Mouse (Mus musculus) forebrain, embryonic 11.5 days (tissue): ENCODE results near the gene Gpr107. TPM values are rescaled to one million over a fixed set of nuclear protein-coding genes. Genes with fewer than 3 reads are reported as not detected.

Source experiments
- ATAC-seq: fragments of 200-750 bp; cut with Nextera tagmentation; replicated peaks from 2 replicates; pipeline ENCODE4 v1.8.0; 2017; ENCODE audit warnings: moderate TSS enrichment; ENCODE audit not compliant: low FRiP score
- DNase-seq: peaks from one replicate; pipeline ENCODE4 v3.0.0-alpha.2; 2017; ENCODE audit warnings: low spot score
- H3K27ac ChIP-seq: fragments of 300-500 bp; sonication (generic); 2 replicates; pipeline ENCODE4 v1.5.1; 2014; ENCODE audit warnings: low read depth, low read length
- H3K27me3 ChIP-seq: fragments of 300-500 bp; sonication (generic); 2 replicates; pipeline ENCODE4 v1.6.1; 2014; ENCODE audit warnings: mild to moderate bottlenecking, low read length, mixed read lengths; ENCODE audit not compliant: control insufficient read depth, insufficient read depth
- H3K36me3 ChIP-seq: fragments of 300-500 bp; sonication (generic); 2 replicates; pipeline ENCODE4 v1.6.1; 2014; ENCODE audit warnings: mild to moderate bottlenecking, low read length, moderate library complexity, mixed read lengths; ENCODE audit not compliant: control insufficient read depth, insufficient read depth
- H3K4me1 ChIP-seq: fragments of 300-500 bp; sonication (generic); replicated peaks from 2 replicates; pipeline ENCODE4 v1.6.1; 2014; ENCODE audit warnings: low read length, mixed read lengths; ENCODE audit not compliant: control insufficient read depth, insufficient read depth
- H3K4me2 ChIP-seq: fragments of 300-500 bp; sonication (generic); 2 replicates; pipeline ENCODE4 v1.6.1; 2014; ENCODE audit warnings: low read depth, mild to moderate bottlenecking, low read length, moderate library complexity, mixed read lengths; ENCODE audit not compliant: severe bottlenecking
- H3K4me3 ChIP-seq: fragments of 300-500 bp; sonication (generic); 2 replicates; pipeline ENCODE4 v1.5.1; 2014; ENCODE audit warnings: low read depth, low read length
- H3K9ac ChIP-seq: fragments of 300-500 bp; sonication (generic); 2 replicates; pipeline ENCODE4 v1.6.1; 2014; ENCODE audit warnings: low read length
- H3K9me3 ChIP-seq: fragments of 300-500 bp; sonication (generic); 2 replicates; pipeline ENCODE4 v1.6.1; 2016; ENCODE audit warnings: low read length, mixed read lengths; ENCODE audit not compliant: control insufficient read depth
- WGBS: fragments of 180-500 bp; shearing (Covaris S2); extraction: QIAGEN DNeasy Blood & Tissue Kit; methylation state at CpG from one replicate; pipeline ENCODE4 v1.1.7; 2014; 5-methylcytosine and 5-hydroxymethylcytosine counted together
- polyA plus RNA-seq: library from polyadenylated mRNA; unstranded; fragments of >200 nt; fragmentation: Nextera tagmentation; extraction: Ambion mirVana; gene quantifications from 2 replicates; pipeline ENCODE4 v1.2.1, GENCODE M21; 2014

Gpr107 gene
- polyA plus RNA-seq, 1 experiment from 2014 or later: 30.7 TPM

DNA sequence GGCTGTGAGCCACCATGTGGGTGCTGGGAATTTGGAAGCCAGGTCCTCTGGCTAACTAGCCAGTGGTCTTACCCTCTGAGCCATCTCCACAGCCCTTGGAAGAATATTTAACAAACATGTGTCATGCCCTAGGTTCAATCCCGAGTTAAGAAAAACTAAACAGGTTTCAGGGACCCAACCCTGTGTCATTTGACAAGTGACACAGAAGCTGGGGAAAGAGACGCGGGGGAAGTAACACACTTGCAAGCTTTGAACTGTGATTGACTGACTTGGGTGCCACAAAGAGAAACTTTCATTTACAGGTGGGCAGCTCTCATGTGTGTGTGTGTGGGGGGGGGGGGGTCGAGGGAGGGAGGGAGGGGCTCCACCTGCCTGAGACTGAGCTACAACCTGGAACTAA is 18.1 kb upstream of the Gpr107 start:
- H3K4me1 ChIP-seq: no peaks in the 10 kb centered on the region
- DNase-seq (no peak), ATAC-seq (no peak)
- WGBS: 94% methylated on average over 3 of the region's 4 CpGs
- no peak overlapping the region for H3K9ac ChIP-seq
- no peak overlapping the region for H3K4me3 ChIP-seq
- no peaks in the 10 kb centered on the region for H3K9me3 ChIP-seq
- H3K4me2 ChIP-seq: no peak overlapping the region
- no peak overlapping the region for H3K27ac ChIP-seq
- H3K36me3 ChIP-seq: no peaks in the 10 kb centered on the region
- no peaks in the 10 kb centered on the region for H3K27me3 ChIP-seq

DNA sequence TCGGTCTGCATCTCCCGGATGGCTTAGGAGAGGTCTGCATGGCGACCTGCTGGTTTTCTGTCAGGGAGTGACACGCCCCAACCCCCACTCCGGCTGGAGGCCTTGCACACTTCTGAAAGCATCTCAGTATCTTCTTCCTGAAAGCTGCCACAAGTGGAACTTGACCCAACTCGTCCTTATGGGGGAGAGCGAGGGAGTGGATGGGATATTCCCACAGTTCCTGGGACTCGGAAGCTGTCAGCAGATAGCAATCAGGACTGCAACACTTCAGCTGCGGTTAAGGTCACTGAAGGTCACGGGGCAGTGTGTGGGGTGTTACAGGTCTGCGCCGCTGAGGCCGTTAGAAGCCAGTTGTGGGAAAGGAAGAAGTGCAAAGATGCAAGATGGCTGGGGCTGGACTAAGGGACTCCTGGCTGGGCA is 16.6 kb upstream of the Gpr107 start:
- no peak overlapping the region for H3K27ac ChIP-seq
- H3K4me2 ChIP-seq: no peak overlapping the region
- no peak overlapping the region for H3K9ac ChIP-seq
- H3K27me3 ChIP-seq: 0 out of 2 replicates have a peak, but pooled peaks cover 2% of the 10 kb centered on the region
- no peaks in the 10 kb centered on the region for H3K4me1 ChIP-seq
- H3K36me3 ChIP-seq: no peaks in the 10 kb centered on the region
- ATAC-seq (no peak), DNase-seq (no peak)
- H3K9me3 ChIP-seq: no peaks in the 10 kb centered on the region
- H3K4me3 ChIP-seq: no peak overlapping the region
- WGBS: 68% methylated on average over 13 of the region's 13 CpGs

- no peak for DNase-seq
- 77% methylated on average over 13 of the region's 13 CpGs for WGBS
- ATAC-seq: no peak
- no peak overlapping the region for H3K4me2 ChIP-seq
- no peak overlapping the region for H3K27ac ChIP-seq
- no peak overlapping the region for H3K4me3 ChIP-seq
- peaks cover 3% of the 10 kb centered on the region; the same call in 1 of the 2 replicates for H3K4me1 ChIP-seq
- 0 out of 2 replicates have a peak, but pooled peaks cover 2% of the 10 kb centered on the region for H3K27me3 ChIP-seq
- no peaks in the 10 kb centered on the region for H3K36me3 ChIP-seq
- H3K9me3 ChIP-seq: no peaks in the 10 kb centered on the region
- no peak overlapping the region for H3K9ac ChIP-seq
Measured at GRCm38 (mm10) chr2:31136338-31136737, 15.8 kb upstream of the Gpr107 start.

DNA sequence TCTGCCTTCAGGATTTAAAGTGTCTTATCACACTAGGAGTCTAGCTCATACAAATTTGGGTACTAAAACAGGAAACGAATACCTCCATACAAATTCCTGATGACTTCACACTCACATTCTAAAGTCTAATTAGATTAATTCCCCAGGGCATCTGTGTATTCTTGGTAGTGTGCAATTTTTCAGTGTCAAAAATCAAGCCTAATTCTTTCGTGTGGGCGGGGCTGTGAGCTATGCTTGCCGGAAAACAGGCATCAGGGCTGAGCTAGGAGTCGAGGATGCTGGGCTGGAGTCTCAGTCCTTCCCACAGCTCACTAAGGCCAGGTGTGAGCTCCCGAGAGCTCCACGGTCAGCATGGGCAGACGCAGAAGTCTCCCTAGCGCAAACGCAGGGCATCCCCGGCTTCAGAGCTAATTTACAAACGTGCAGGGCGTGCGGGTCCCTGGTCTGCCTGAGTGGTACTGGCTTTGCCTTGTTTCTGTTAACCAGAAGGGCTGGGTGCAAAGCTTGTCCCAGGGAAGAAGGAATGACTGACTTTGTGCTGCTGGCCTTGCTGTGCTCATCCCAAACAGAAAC is 15.0 kb upstream of the Gpr107 start:
- Histone ChIP-seq H3K4me2 (no peak overlapping the region), H3K36me3 (no peaks in the 10 kb centered on the region), H3K4me1 (peaks cover 3% of the 10 kb centered on the region; the same call in 1 of the 2 replicates), H3K4me3 (no peak overlapping the region), H3K9ac (no peak overlapping the region), H3K9me3 (no peaks in the 10 kb centered on the region), H3K27ac (no peak overlapping the region), H3K27me3 (0 out of 2 replicates have a peak, but pooled peaks cover 2% of the 10 kb centered on the region)
- 79% methylated on average over 14 of the region's 14 CpGs for WGBS
- ATAC-seq (no peak), DNase-seq (no peak)

GRCm38 (mm10) chr2:31139174-31139632 is 12.9 kb upstream of the Gpr107 start:
- ATAC-seq: no peak
- peaks cover 2% of the 10 kb centered on the region; the same call in 1 of the 2 replicates for H3K27me3 ChIP-seq
- no peak overlapping the region for H3K4me2 ChIP-seq
- H3K9me3 ChIP-seq: no peaks in the 10 kb centered on the region
- peaks cover 5% of the 10 kb centered on the region; the same call in 1 of the 2 replicates for H3K4me1 ChIP-seq
- H3K36me3 ChIP-seq: no peaks in the 10 kb centered on the region
- no peak overlapping the region for H3K27ac ChIP-seq
- H3K9ac ChIP-seq: no peak overlapping the region
- H3K4me3 ChIP-seq: no peak overlapping the region
- DNase-seq: no peak
- 91% methylated on average over 10 of the region's 10 CpGs for WGBS

DNA sequence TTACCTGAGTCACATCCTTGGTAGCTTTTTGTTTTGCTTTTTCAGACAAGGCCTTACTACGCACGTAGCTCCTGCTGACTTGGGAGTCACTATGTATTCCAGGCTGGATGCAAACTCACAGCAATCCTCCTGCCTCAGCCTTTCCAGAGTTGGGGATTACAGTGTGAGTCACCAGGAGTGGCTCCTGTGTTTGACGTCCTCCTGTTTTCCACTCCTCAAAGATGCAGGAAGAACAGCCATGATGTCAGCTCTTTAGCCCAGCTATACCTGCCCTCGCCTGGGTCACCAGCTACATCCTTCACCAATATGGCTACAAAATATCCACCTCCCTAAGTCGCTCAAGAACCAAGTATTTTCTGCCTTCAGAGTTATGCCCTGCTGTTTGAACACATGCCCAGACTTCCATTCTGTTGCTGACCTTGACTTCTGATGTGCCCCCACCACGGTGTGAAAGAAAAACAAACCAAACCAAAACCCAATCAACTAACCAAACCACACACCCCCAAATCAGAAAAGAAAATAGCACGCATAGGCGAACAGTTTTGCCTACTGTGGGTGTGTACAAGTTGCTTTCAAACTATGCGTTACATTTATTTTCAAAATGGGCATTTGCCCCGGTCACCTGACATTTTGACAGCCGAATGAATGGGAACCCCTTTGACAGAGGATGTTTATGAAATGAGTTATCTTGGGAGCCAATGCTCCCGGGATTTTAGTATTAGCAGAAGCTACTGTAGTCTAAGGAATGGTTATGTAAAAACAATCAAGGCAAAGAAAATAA is 11.9 kb upstream of the Gpr107 start:
- H3K9ac ChIP-seq: no peak overlapping the region
- no peak overlapping the region for H3K27ac ChIP-seq
- H3K36me3 ChIP-seq: no peaks in the 10 kb centered on the region
- ATAC-seq (no peak), DNase-seq (no peak)
- 84% methylated on average over 12 of the region's 12 CpGs for WGBS
- H3K4me1 ChIP-seq: peaks cover 5% of the 10 kb centered on the region; the same call in 1 of the 2 replicates
- peak overlapping the region; percentile 73; the same call in 1 of the 2 replicates for H3K4me2 ChIP-seq
- H3K4me3 ChIP-seq: peak overlapping the region; percentile 75; the same call in 1 of the 2 replicates
- peaks cover 2% of the 10 kb centered on the region; the same call in 1 of the 2 replicates for H3K27me3 ChIP-seq
- H3K9me3 ChIP-seq: no peaks in the 10 kb centered on the region

GRCm38 (mm10) chr2:31140772-31141073 is 11.4 kb upstream of the Gpr107 start:
- H3K4me2 ChIP-seq: peak overlapping the region; percentile 73
- ATAC-seq (no peak), DNase-seq (no peak)
- no peaks in the 10 kb centered on the region for H3K36me3 ChIP-seq
- no peak overlapping the region for H3K27ac ChIP-seq
- H3K27me3 ChIP-seq: peaks cover 2% of the 10 kb centered on the region; the same call in 1 of the 2 replicates
- peak overlapping the region; percentile 75 for H3K4me3 ChIP-seq
- H3K9me3 ChIP-seq: no peaks in the 10 kb centered on the region
- H3K9ac ChIP-seq: peak overlapping the region; percentile 79
- H3K4me1 ChIP-seq: peaks cover 5% of the 10 kb centered on the region; the same call in 1 of the 2 replicates
- WGBS: 7% methylated on average over 10 of the region's 10 CpGs

DNA sequence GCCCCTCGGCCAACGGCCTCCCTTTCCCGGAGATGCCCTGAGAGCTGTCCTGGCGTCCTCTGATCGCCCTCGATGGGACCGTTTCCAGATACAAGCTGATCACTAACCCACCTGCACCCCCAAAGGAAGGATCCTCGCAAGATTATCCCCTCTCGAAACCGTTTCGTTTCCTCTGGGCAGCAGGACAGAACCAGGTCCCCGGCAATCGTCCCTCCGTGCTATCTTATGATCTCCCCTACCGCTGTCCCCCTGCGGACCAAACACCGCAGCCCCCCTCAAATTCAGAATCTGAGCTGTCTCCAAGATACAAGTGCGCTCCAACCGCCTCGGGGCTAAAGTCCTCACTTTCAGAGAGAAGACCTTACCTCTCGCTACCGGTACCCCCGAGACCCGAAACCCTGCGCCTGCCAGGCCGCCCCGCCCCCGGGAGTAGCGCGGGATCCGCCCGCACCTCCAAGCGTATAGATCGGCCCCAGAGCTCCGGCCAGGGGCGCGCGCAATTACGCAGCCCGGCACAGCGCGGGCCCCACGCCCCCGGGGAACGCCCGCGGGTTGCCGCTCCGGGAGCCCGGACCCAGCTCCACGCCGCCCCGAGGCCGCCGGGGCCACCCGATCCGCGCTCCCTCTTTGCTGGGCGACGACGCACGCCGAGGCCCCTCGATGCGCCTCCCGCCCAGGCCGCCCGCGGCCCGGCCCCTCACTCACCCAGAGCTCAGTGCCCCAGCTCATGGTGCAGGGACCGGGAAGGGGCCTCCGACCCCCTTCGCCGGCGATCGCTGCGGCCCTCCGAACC is 10.8 kb upstream of the Gpr107 start:
- peaks cover 2% of the 10 kb centered on the region; the same call in 1 of the 2 replicates for H3K27me3 ChIP-seq
- DNase-seq: peak; percentile 68
- under 1% methylated on average over 71 of the region's 78 CpGs for WGBS
- peak; percentile 66 for ATAC-seq
- H3K27ac ChIP-seq: peak overlapping the region; percentile 41; the same call in 1 of the 2 replicates
- H3K36me3 ChIP-seq: no peaks in the 10 kb centered on the region
- H3K4me3 ChIP-seq: peak overlapping the region; percentile 75
- H3K4me2 ChIP-seq: peak overlapping the region; percentile 73
- peak overlapping the region; percentile 79 for H3K9ac ChIP-seq
- H3K9me3 ChIP-seq: no peaks in the 10 kb centered on the region
- H3K4me1 ChIP-seq: peaks cover 5% of the 10 kb centered on the region; the same call in 1 of the 2 replicates
